Mouse (Mus musculus): ENCODE results near the gene Rxfp4. TPM values are rescaled to one million over a fixed set of nuclear protein-coding genes. Genes with fewer than 3 reads are reported as not detected.

Rxfp4 gene
- polyA plus RNA-seq, 1 experiment from 2014 or later: 0.18 TPM

DNA sequence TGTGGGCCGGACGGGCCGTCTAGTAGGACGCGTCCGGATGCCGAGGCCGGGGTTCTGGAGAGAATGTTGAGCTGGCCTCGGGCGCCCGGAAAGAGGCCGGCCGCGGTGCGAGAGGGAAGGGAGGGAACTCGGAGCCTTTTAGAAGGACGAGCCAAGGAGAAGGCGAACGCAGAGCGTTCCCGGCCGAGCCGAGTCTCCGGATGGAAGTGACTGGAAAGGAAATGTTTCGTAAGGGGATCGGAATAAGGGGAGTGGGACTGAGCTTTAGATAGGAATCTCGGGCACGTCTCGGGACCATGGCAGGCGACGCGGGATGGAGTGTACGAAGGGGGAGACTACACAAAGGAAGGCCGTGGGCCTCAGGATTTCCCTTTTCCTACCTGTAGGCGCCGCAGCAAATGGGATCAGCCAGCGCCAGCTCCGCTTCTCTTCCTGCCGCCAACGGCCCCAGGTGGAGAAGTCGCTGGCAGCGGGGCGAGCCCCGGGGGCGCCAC, 33.1 kb upstream of the Rxfp4 start:
- peak overlapping the region; percentile 96 for H3K9ac ChIP-seq (ENCODE audit: low read depth, low read length)
- H3K4me1 ChIP-seq (ENCODE audit: control insufficient read depth, insufficient read depth, low read length): peaks cover 8% of the 10 kb centered on the region; the same call in 1 of the 2 replicates
- peak overlapping the region; percentile 95 for H3K4me2 ChIP-seq (ENCODE audit: low read depth, low read length)
- H3K27me3 ChIP-seq (replicated peaks; ENCODE audit: control insufficient read depth, insufficient read depth, low read length): no peaks in the 10 kb centered on the region
- under 1% methylated on average over 37 of the region's 45 CpGs for WGBS
- H3K27ac ChIP-seq (replicated peaks; ENCODE audit: low read depth, low read length): peak overlapping the region; percentile 98
- H3K36me3 ChIP-seq (ENCODE audit: control insufficient read depth, insufficient read depth, low read length): peaks cover 37% of the 10 kb centered on the region
- no peaks in the 10 kb centered on the region for H3K9me3 ChIP-seq (ENCODE audit: control insufficient read depth, low read length)
- H3K4me3 ChIP-seq (ENCODE audit: low read depth, low read length): peak overlapping the region; percentile 89
- ATAC-seq (ENCODE audit: low read depth) (peak; percentile 64), DNase-seq (ENCODE audit: low spot score) (peak; percentile 83)

DNA sequence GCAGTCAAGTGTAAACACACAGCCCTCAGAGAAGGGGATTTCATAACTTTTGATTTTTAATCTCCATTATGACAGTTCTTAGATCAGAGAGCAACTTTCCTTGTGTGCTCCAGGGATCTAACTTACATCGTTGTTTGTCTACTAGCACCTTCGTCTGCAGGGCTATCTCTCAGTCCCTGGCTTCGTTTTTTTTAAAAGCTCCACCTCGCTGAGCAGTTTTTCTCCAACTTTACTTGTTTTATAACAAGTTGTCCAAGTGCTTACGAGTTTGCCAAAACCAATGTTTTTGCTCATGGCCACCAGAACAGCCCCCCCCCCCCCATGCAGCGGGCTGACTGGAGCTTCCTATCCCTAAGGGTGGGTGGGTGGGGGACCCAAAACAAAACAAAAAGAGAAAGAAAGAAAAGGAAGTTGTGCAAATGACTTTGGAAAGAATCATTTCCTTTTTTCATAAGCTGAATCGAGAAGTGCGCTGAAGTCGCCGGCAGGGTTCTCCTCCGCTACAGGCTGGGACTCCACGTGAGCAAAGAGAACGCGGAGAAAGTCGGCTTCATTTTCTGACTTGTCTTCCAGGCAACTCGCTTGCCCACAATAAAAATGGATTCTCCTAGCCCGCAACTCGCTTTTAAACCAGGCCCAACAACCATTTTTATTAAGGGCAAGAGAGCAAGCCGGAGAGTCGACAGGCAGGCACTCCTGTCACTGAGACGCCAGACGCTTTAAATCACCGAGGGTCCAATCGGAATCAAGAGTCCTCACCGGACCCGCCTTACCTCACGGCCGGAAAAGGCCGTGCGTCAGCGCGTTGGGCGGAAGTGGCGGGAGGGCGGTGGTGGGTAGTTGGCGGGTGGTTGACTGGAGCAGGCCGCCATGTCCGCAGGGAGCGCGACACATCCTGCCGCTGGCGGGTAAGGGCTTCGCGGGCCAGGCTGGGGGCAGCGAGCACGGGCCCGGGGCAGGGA, 32.3 kb upstream of the Rxfp4 start, which contains the start of gene Khdc4:
Khdc4 (plus strand) TSS at position 824 of the 962 bp plus-strand sequence.
- WGBS: under 1% methylated on average over 39 of the region's 47 CpGs
- Histone ChIP-seq H3K36me3 (ENCODE audit: control insufficient read depth, insufficient read depth, low read length) (peaks cover 30% of the 10 kb centered on the region), H3K27ac (replicated peaks; ENCODE audit: low read depth, low read length) (peak within 1 kb of the TSS; percentile 98), H3K9me3 (ENCODE audit: control insufficient read depth, low read length) (no peaks in the 10 kb centered on the region), H3K9ac (ENCODE audit: low read depth, low read length) (peak within 1 kb of the TSS; percentile 96), H3K4me3 (ENCODE audit: low read depth, low read length) (peak within 1 kb of the TSS; percentile 89), H3K4me2 (ENCODE audit: low read depth, low read length) (peak within 1 kb of the TSS; percentile 95), H3K4me1 (ENCODE audit: control insufficient read depth, insufficient read depth, low read length) (peaks cover 8% of the 10 kb centered on the region; the same call in 1 of the 2 replicates), H3K27me3 (replicated peaks; ENCODE audit: control insufficient read depth, insufficient read depth, low read length) (no peaks in the 10 kb centered on the region)
- ATAC-seq (ENCODE audit: low read depth): peak; percentile 99
- DNase-seq (ENCODE audit: low spot score): peak; percentile 100

DNA sequence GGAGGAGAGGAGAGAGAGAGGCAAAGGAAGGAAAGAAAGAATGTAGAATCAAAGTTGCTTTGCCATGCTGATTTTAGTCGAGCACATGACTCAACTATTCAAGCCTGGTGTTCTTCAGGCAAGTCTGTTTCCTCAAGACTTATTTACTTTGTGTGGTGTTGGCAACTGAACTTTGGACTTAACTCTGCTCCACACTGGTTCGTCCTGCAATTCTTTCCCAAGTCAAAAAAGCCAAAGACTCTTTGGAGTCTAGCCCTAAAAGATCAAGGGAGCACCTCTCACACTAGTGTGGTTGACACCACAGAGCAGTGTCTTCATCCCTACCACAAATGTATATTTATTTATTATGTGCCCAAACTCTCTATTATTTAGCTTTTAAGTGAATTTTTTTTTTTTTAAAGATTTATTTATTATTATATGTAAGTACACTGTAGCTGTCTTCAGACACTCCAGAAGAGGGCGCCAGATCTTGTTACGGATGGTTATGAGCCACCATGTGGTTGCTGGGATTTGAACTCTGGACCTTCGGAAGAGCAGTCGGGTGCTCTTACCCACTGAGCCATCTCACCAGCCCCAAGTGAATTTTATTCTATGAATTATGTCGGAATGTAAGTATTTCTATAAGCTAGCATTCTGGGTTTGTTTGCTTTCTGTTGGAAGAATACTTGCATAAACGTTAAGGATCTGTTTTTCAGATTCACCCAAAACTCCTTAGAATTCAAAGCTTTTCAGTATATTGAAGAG, 31.5 kb upstream of the Rxfp4 start:
- H3K9ac ChIP-seq (ENCODE audit: low read depth, low read length): peak overlapping the region; percentile 60
- DNase-seq (ENCODE audit: low spot score) (no peak), ATAC-seq (ENCODE audit: low read depth) (no peak)
- H3K4me1 ChIP-seq (ENCODE audit: control insufficient read depth, insufficient read depth, low read length): peaks cover 8% of the 10 kb centered on the region; the same call in 1 of the 2 replicates
- no peaks in the 10 kb centered on the region for H3K27me3 ChIP-seq (replicated peaks; ENCODE audit: control insufficient read depth, insufficient read depth, low read length)
- H3K36me3 ChIP-seq (ENCODE audit: control insufficient read depth, insufficient read depth, low read length): peaks cover 21% of the 10 kb centered on the region
- no peaks in the 10 kb centered on the region for H3K9me3 ChIP-seq (ENCODE audit: control insufficient read depth, low read length)
- peak overlapping the region; percentile 98 for H3K27ac ChIP-seq (replicated peaks; ENCODE audit: low read depth, low read length)
- peak overlapping the region; percentile 89 for H3K4me3 ChIP-seq (ENCODE audit: low read depth, low read length)
- peak overlapping the region; percentile 67 for H3K4me2 ChIP-seq (ENCODE audit: low read depth, low read length)
- WGBS: 61% methylated on average over 8 of the region's 8 CpGs

DNA sequence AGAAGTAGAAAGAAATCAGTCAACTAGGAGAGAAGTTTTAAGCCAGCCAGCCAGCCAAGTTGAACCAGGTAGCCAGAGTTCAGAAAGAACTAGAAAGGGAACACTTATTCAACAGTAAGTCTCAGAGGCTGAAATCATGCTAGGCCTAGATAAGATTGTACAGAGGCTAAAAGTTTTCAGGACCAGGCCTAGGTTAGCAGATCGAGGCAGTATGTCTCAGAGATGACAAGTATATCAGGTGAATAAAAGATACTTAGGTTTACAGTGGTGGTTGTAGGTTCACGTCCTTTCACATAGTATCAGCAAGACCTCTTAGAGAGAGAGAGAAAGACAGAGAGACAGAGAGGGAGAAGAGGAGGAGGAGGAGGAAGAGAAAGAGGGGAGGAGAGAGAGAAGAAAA, 30.9 kb upstream of the Rxfp4 start:
- H3K9ac ChIP-seq (ENCODE audit: low read depth, low read length): no peak overlapping the region
- ATAC-seq (ENCODE audit: low read depth) (no peak), DNase-seq (ENCODE audit: low spot score) (no peak)
- no peaks in the 10 kb centered on the region for H3K9me3 ChIP-seq (ENCODE audit: control insufficient read depth, low read length)
- no peak overlapping the region for H3K27ac ChIP-seq (replicated peaks; ENCODE audit: low read depth, low read length)
- H3K4me3 ChIP-seq (ENCODE audit: low read depth, low read length): no peak overlapping the region
- peaks cover 8% of the 10 kb centered on the region; the same call in 1 of the 2 replicates for H3K4me1 ChIP-seq (ENCODE audit: control insufficient read depth, insufficient read depth, low read length)
- H3K27me3 ChIP-seq (replicated peaks; ENCODE audit: control insufficient read depth, insufficient read depth, low read length): no peaks in the 10 kb centered on the region
- no peak overlapping the region for H3K4me2 ChIP-seq (ENCODE audit: low read depth, low read length)
- 93% methylated on average over 2 of the region's 2 CpGs for WGBS
- H3K36me3 ChIP-seq (ENCODE audit: control insufficient read depth, insufficient read depth, low read length): peaks cover 15% of the 10 kb centered on the region

DNA sequence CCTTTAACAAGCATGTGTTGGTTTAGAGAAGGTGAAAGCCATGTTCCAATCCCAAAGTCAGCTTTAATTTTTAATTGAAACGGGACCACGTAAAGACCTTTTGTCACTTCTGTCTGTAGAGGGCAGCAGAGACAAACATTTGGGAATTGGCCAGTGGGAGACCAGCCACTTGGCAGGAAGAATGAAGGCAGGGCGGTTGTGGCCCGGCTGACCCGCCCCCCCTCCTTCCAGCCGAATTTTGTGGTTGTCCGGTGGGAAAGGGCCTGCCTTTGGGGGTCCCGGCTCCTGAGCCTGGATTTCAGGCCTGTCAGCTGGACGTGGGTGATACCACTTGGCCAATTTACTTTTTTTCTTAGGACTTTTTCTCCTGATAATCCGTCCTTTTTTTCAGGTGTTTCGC, 24.5 kb upstream of the Rxfp4 start:
- WGBS: 11% methylated on average over 11 of the region's 11 CpGs
- Histone ChIP-seq H3K27me3 (replicated peaks; ENCODE audit: control insufficient read depth, insufficient read depth, low read length) (no peaks in the 10 kb centered on the region), H3K4me1 (ENCODE audit: control insufficient read depth, insufficient read depth, low read length) (no peaks in the 10 kb centered on the region), H3K4me2 (ENCODE audit: low read depth, low read length) (peak overlapping the region; percentile 58), H3K9me3 (ENCODE audit: control insufficient read depth, low read length) (no peaks in the 10 kb centered on the region), H3K27ac (replicated peaks; ENCODE audit: low read depth, low read length) (no peak overlapping the region), H3K36me3 (ENCODE audit: control insufficient read depth, insufficient read depth, low read length) (no peaks in the 10 kb centered on the region), H3K9ac (ENCODE audit: low read depth, low read length) (peak overlapping the region; percentile 48), H3K4me3 (ENCODE audit: low read depth, low read length) (peak overlapping the region; percentile 24)
- DNase-seq (ENCODE audit: low spot score) (peak; percentile 92), ATAC-seq (ENCODE audit: low read depth) (peak; percentile 60; the same call in 1 of the 2 replicates)

- Histone ChIP-seq H3K36me3 (ENCODE audit: control insufficient read depth, insufficient read depth, low read length) (no peaks in the 10 kb centered on the region), H3K27ac (replicated peaks; ENCODE audit: low read depth, low read length) (no peak overlapping the region), H3K9ac (ENCODE audit: low read depth, low read length) (no peak overlapping the region), H3K4me3 (ENCODE audit: low read depth, low read length) (no peak overlapping the region), H3K9me3 (ENCODE audit: control insufficient read depth, low read length) (no peaks in the 10 kb centered on the region), H3K27me3 (replicated peaks; ENCODE audit: control insufficient read depth, insufficient read depth, low read length) (no peaks in the 10 kb centered on the region), H3K4me2 (ENCODE audit: low read depth, low read length) (no peak overlapping the region), H3K4me1 (ENCODE audit: control insufficient read depth, insufficient read depth, low read length) (no peaks in the 10 kb centered on the region)
- WGBS: 66% methylated on average over 4 of the region's 4 CpGs
- no peak for DNase-seq (ENCODE audit: low spot score)
- ATAC-seq (ENCODE audit: low read depth): no peak
Observed at GRCm38 (mm10) chr3:88664095-88664494, 11.2 kb upstream of the Rxfp4 start.

DNA sequence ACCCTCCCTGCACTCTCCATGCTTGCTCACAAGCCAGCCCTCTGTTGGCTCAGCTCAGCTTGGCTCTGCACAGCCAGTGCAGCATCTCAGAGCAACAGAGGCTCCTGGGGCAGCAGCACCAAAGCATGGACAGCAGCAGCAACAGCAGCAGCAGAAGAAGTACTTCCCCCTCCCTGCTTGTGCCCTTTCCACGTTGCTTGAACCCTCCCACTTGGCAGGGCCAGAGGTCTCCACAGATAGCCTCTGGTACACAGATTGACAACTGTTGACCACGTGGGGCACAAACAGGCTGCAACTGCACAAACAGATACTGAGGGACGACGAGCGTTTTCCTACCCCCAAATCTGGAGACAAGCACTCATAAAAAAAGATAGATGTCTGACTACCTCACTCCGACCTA, 6.9 kb upstream of the Rxfp4 start:
- no peaks in the 10 kb centered on the region for H3K9me3 ChIP-seq (ENCODE audit: control insufficient read depth, low read length)
- H3K36me3 ChIP-seq (ENCODE audit: control insufficient read depth, insufficient read depth, low read length): no peaks in the 10 kb centered on the region
- H3K4me3 ChIP-seq (ENCODE audit: low read depth, low read length): no peak overlapping the region
- 0 out of 2 replicates have a peak, but pooled peaks cover under 1% of the 10 kb centered on the region for H3K4me1 ChIP-seq (ENCODE audit: control insufficient read depth, insufficient read depth, low read length)
- no peak overlapping the region for H3K9ac ChIP-seq (ENCODE audit: low read depth, low read length)
- H3K27me3 ChIP-seq (replicated peaks; ENCODE audit: control insufficient read depth, insufficient read depth, low read length): no peaks in the 10 kb centered on the region
- 46% methylated on average over 6 of the region's 6 CpGs for WGBS
- H3K27ac ChIP-seq (replicated peaks; ENCODE audit: low read depth, low read length): no peak overlapping the region
- ATAC-seq (ENCODE audit: low read depth) (no peak), DNase-seq (ENCODE audit: low spot score) (no peak)
- no peak overlapping the region for H3K4me2 ChIP-seq (ENCODE audit: low read depth, low read length)

DNA sequence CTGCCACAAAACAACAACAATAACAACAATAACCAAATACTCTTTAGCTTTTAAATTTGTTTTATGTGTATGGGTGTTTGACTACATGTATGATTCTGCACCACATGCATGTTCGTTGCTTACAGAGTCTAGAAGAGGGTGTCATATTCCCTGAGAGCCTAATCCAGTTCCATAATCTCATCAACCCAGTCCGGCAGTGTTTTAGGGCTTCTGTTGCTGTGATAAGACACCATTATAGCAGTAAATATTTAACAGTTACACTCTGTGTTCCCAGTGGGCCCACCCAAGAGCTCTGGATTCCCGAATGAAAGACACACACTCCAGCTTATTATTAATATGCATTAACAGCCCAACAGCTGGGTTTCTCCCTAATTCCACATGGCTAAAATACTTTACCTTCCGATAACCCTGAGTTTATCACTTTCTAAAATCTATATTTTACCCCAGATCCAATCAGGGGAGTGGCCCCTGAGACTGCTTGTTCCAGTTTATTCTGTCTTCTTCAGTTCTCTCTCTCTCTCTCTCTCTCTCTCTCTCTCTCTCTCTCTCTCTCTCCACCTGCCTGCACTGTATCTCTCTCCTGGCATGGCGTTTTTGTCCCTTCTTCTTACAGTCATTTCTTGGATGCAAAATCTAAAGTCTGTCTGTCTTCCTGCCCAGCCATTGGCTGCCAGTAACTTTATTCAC, 5.6 kb upstream of the Rxfp4 start:
- H3K4me1 ChIP-seq (ENCODE audit: control insufficient read depth, insufficient read depth, low read length): 0 out of 2 replicates have a peak, but pooled peaks cover 5% of the 10 kb centered on the region
- no peak overlapping the region for H3K4me3 ChIP-seq (ENCODE audit: low read depth, low read length)

More for the DNA sequence above, 5.6 kb upstream of the Rxfp4 start:
- H3K9ac ChIP-seq (ENCODE audit: low read depth, low read length): no peak overlapping the region
- H3K9me3 ChIP-seq (ENCODE audit: control insufficient read depth, low read length): no peaks in the 10 kb centered on the region
- H3K36me3 ChIP-seq (ENCODE audit: control insufficient read depth, insufficient read depth, low read length): no peaks in the 10 kb centered on the region
- no peaks in the 10 kb centered on the region for H3K27me3 ChIP-seq (replicated peaks; ENCODE audit: control insufficient read depth, insufficient read depth, low read length)
- 64% methylated on average over 5 of the region's 5 CpGs for WGBS
- DNase-seq (ENCODE audit: low spot score) (no peak), ATAC-seq (ENCODE audit: low read depth) (no peak)
- H3K4me2 ChIP-seq (ENCODE audit: low read depth, low read length): no peak overlapping the region
- no peak overlapping the region for H3K27ac ChIP-seq (replicated peaks; ENCODE audit: low read depth, low read length)

Data from embryonic facial prominence, embryonic 14.5 days (tissue).